ENCODE assay signal across 25 mouse cellular contexts in the genomic region with DNA sequence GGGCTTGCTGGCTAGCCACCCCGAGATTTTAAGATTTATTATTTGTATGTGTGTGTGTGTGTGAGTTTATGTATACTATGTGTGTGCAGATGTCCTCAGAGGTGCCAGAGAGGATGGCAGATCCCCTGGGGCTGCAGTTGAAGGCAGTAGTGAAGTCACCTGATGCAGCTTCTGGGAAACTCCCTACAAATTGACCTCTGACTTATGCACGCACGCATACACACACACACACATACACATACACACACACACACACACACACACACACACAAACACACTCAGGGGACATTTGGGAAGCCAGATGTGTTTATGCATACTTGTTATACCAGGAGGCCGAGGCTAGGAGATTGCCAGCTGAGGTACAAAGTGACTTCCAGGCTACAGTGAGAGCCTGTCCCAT.
DNase-seq lines count a peak whose midpoint lies in the region; ATAC-seq and TF ChIP-seq lines count a peak whose summit lies in the region.
"Had no signal": no experiment of that assay in that cellular context is flagged by ENCODE, and none has a peak within 500 bp of the region (broad histone marks: within the 10 kb centered on the region; RNA-seq: fewer than 3 reads in every experiment).

No protein-coding gene starts in this region.

- TF ChIP-seq POLR2A in CH12.LX (IDR thresholded peaks at IDR 0.05; ENCODE audit: low read depth, low read length) (no peak), ES-Bruce4 (IDR thresholded peaks at IDR 0.05; ENCODE audit: insufficient read depth, low read length) (no peak)

- H3K9me3 ChIP-seq in CH12.LX (replicated peaks; ENCODE audit: low read length): peaks cover 10% of the 10 kb centered on the region
- no peaks in the 10 kb centered on the region for H3K9me3 ChIP-seq in ES-Bruce4 (replicated peaks; ENCODE audit: control insufficient read depth, insufficient read depth, low read length, poor library complexity, severe bottlenecking)
- H3K9me3 ChIP-seq in neural tube, embryonic 15.5 days (replicated peaks): no peaks in the 10 kb centered on the region
- H3K9me3 ChIP-seq: embryonic facial prominence, embryonic 15.5 days; forebrain, embryonic 10.5 days; forebrain, embryonic 12.5 days had no signal

- ATAC-seq in neural tube, embryonic 15.5 days (ENCODE audit: low FRiP score): no peak
- no peak for ATAC-seq in inflammation-experienced regulatory T-cells, adult 6 months
- ATAC-seq: CD4-positive, CD25-positive, alpha-beta regulatory T cell, adult 4 months; forebrain, embryonic 14.5 days; forebrain, embryonic 16.5 days had no signal

- DNase-seq in layer of hippocampus, adult 2 months (ENCODE audit: low spot score in 2 of 2): no peak
- no peak for DNase-seq in layer of hippocampus, postnatal 14 days (ENCODE audit: low spot score in 2 of 2)
- peak; percentile 11 to 26 for DNase-seq in B cell, adult 2 months
- peak; percentile 60 for DNase-seq in CH12.LX (ENCODE audit: extremely low read depth)
- no peak for DNase-seq in urinary bladder, postnatal 36 days (ENCODE audit: low spot score in 2 of 2)
- DNase-seq: adrenal gland, adult 2 months; adrenal gland, postnatal 10 days; adrenal gland, postnatal 25 days; cerebellum, adult 11 months; cerebellum, adult 18-20 months; cerebellum, adult 9-10 months; cerebellum, postnatal 14 days; cerebellum, postnatal 36 days; embryo, embryonic 11 days had no signal

- no peak overlapping the region for H3K4me3 ChIP-seq in layer of hippocampus, adult 2 months
- H3K4me3 ChIP-seq in CH12.LX (replicated peaks in 1 of 3; ENCODE audit: low read depth in 2 of 3, low read length in 2 of 3, poor library complexity in 1 of 3) (no peak overlapping the region), ES-Bruce4 (ENCODE audit: low read depth, low read length) (no peak overlapping the region)
- no peak overlapping the region for H3K4me3 ChIP-seq in neural tube, embryonic 15.5 days (replicated peaks)
- H3K4me3 ChIP-seq: embryonic facial prominence, embryonic 13.5 days; embryonic facial prominence, embryonic 15.5 days; erythroblast, embryonic 14.5 days; forebrain, embryonic 10.5 days; forebrain, embryonic 12.5 days had no signal

- no peak overlapping the region for H3K9ac ChIP-seq in CH12.LX (ENCODE audit: insufficient read depth, low read depth)
- no peak overlapping the region for H3K9ac ChIP-seq in ES-Bruce4 (ENCODE audit: low read depth, poor library complexity, severe bottlenecking)
- no peak overlapping the region for H3K9ac ChIP-seq in neural tube, embryonic 15.5 days (replicated peaks)
- H3K9ac ChIP-seq: embryonic facial prominence, embryonic 13.5 days; embryonic facial prominence, embryonic 15.5 days; forebrain, embryonic 12.5 days had no signal

- H3K4me2 ChIP-seq in CH12.LX (ENCODE audit: insufficient read depth, low read depth, poor library complexity, severe bottlenecking): no peak overlapping the region
- H3K4me2 ChIP-seq in neural tube, embryonic 15.5 days: no peak overlapping the region
- H3K4me2 ChIP-seq: embryonic facial prominence, embryonic 13.5 days; embryonic facial prominence, embryonic 15.5 days; forebrain, embryonic 12.5 days had no signal

- TF ChIP-seq RAD21 in CH12.LX (IDR thresholded peaks at IDR 0.05; ENCODE audit: low read depth, low read length): no peak

- TF ChIP-seq CTCF in layer of hippocampus, adult 2 months (conservative IDR thresholded peaks at IDR 0.05): no peak
- TF ChIP-seq CTCF in CH12.LX (conservative IDR thresholded peaks at IDR 0.05 in 1 of 2, IDR thresholded peaks at IDR 0.05 in 1 of 2; ENCODE audit: low read depth in 2 of 2, low read length in 2 of 2): no peak
- no peak for TF ChIP-seq CTCF in ES-Bruce4 (IDR thresholded peaks at IDR 0.05; ENCODE audit: low read depth, low read length)

- no peaks in the 10 kb centered on the region for H3K27me3 ChIP-seq in CH12.LX (replicated peaks)
- no peaks in the 10 kb centered on the region for H3K27me3 ChIP-seq in ES-Bruce4 (ENCODE audit: control insufficient read depth, insufficient read depth, low read length, poor library complexity, severe bottlenecking)
- no peaks in the 10 kb centered on the region for H3K27me3 ChIP-seq in neural tube, embryonic 15.5 days (replicated peaks)
- H3K27me3 ChIP-seq: embryonic facial prominence, embryonic 13.5 days; embryonic facial prominence, embryonic 15.5 days; forebrain, embryonic 12.5 days had no signal

- dilution Hi-C loops in CH12.LX (cut with MboI; ENCODE audit: extremely low pct_ligation_motif_present, extremely low pct_unique_long_range_greater_than_20kb, low sequenced_read_pairs): no loop called here

- peak overlapping the region; percentile 77 for H3K27ac ChIP-seq in layer of hippocampus, adult 2 months
- peak overlapping the region; percentile 72 for H3K27ac ChIP-seq in CH12.LX (ENCODE audit: insufficient read depth, low read depth)
- peak overlapping the region; percentile 20 for H3K27ac ChIP-seq in ES-Bruce4 (ENCODE audit: insufficient read depth, low read length)
- no peak overlapping the region for H3K27ac ChIP-seq in neural tube, embryonic 15.5 days (replicated peaks)
- H3K27ac ChIP-seq: embryonic facial prominence, embryonic 13.5 days; embryonic facial prominence, embryonic 15.5 days; forebrain, embryonic 10.5 days; forebrain, embryonic 12.5 days had no signal

- H3K36me3 ChIP-seq in CH12.LX (replicated peaks in 1 of 2; ENCODE audit: control insufficient read depth in 1 of 2, insufficient read depth in 1 of 2, low read length in 1 of 2): peaks cover 47 to 64% of the 10 kb centered on the region in 2 experiments
- peaks cover 24% of the 10 kb centered on the region for H3K36me3 ChIP-seq in ES-Bruce4 (ENCODE audit: control insufficient read depth, insufficient read depth, low read length, poor library complexity, severe bottlenecking)
- H3K36me3 ChIP-seq in neural tube, embryonic 15.5 days: peaks cover 50% of the 10 kb centered on the region

- TF ChIP-seq EP300 in CH12.LX (IDR thresholded peaks at IDR 0.05; ENCODE audit: low read length): peak; percentile 33; the same call in 1 of the 2 replicates
- TF ChIP-seq EP300 in ES-Bruce4 (IDR thresholded peaks at IDR 0.05; ENCODE audit: insufficient read depth, low read depth, low read length): no peak

- peaks cover 18 to 45% of the 10 kb centered on the region in 2 experiments for H3K4me1 ChIP-seq in CH12.LX (ENCODE audit: control insufficient read depth in 1 of 2, insufficient read depth in 2 of 2)
- H3K4me1 ChIP-seq in ES-Bruce4 (ENCODE audit: control insufficient read depth, insufficient read depth, low read length): peaks cover 5% of the 10 kb centered on the region
- H3K4me1 ChIP-seq in neural tube, embryonic 15.5 days: no peaks in the 10 kb centered on the region
- H3K4me1 ChIP-seq: embryonic facial prominence, embryonic 13.5 days; embryonic facial prominence, embryonic 15.5 days; forebrain, embryonic 12.5 days had no signal

- no peaks in the 10 kb centered on the region for H3K79me2 ChIP-seq in CH12.LX (replicated peaks; ENCODE audit: control insufficient read depth, extremely low read depth, insufficient read depth, poor library complexity, severe bottlenecking)

- WGBS in neural tube, embryonic 15.5 days: 89% methylated on average over 4 of the region's 4 CpGs

- in situ Hi-C loops in CH12.LX (cut with MboI; ENCODE audit: low pct_ligation_motif_present, low pct_unique_long_range_greater_than_20kb, low sequenced_read_pairs): loop anchor here (25.0 kb wide), 1 partner anchor 404 kb away; the partner anchor contains the start of gene Ass1

TF ChIP-seq in CH12.LX, 34 proteins besides CTCF, POLR2A, EP300 and RAD21:
- TF ChIP-seq MAX (IDR thresholded peaks at IDR 0.05; ENCODE audit: low read length) (no peak), ZKSCAN1 (IDR thresholded peaks at IDR 0.05; ENCODE audit: borderline replicate concordance, low read depth, low read length) (no peak), MYC (IDR thresholded peaks at IDR 0.05; ENCODE audit: low read depth, low read length) (no peak), ETS1 (conservative IDR thresholded peaks at IDR 0.05; ENCODE audit: low read depth, low read length) (peak; percentile 79), BHLHE40 (IDR thresholded peaks at IDR 0.05; ENCODE audit: low read depth, low read length) (peak; percentile 92), HCFC1 (IDR thresholded peaks at IDR 0.05; ENCODE audit: low read depth, low read length) (no peak), ZNF384 (IDR thresholded peaks at IDR 0.05; ENCODE audit: low read depth, low read length) (peak; percentile 15; the same call in 1 of the 2 replicates), MXI1 (IDR thresholded peaks at IDR 0.05; ENCODE audit: low read depth, low read length) (no peak), SMC3 (IDR thresholded peaks at IDR 0.05; ENCODE audit: low read depth, low read length) (no peak), USF1 (IDR thresholded peaks at IDR 0.05; ENCODE audit: low read depth, low read length) (peak; percentile 55), USF2 (conservative IDR thresholded peaks at IDR 0.05; ENCODE audit: low read depth, low read length) (0 out of 2 replicates have a peak, but pooled peaks have one; percentile 24), IRF4 (IDR thresholded peaks at IDR 0.05; ENCODE audit: low read depth, low read length) (peak; percentile 60; the same call in 1 of the 2 replicates), ZMIZ1 (IDR thresholded peaks at IDR 0.05; ENCODE audit: low read depth, low read length) (no peak), TCF12 (IDR thresholded peaks at IDR 0.05; ENCODE audit: low read depth, low read length) (peak; percentile 74), E2F4 (IDR thresholded peaks at IDR 0.05; ENCODE audit: insufficient replicate concordance, low read depth, low read length) (no peak), POLR2AphosphoS2 (IDR thresholded peaks at IDR 0.05; ENCODE audit: low read depth, low read length) (no peak), JUND (conservative IDR thresholded peaks at IDR 0.05; ENCODE audit: low read depth, low read length) (no peak), MEF2A (IDR thresholded peaks at IDR 0.05; ENCODE audit: borderline replicate concordance, low read depth, low read length) (peak; percentile 60; the same call in 1 of the 2 replicates), CHD2 (IDR thresholded peaks at IDR 0.05; ENCODE audit: low read length) (no peak)
TF ChIP-seq in CH12.LX: peak in this region for 8.

Comparison
In these comparisons a context has a peak if more than half of its experiments do, and no peak if none do; other contexts are left out.
1. DNase-seq: peak in B cell, adult 2 months (2 of 2) and CH12.LX (single experiment); none in layer of hippocampus, adult 2 months (0 of 2), layer of hippocampus, postnatal 14 days (0 of 2) and urinary bladder, postnatal 36 days (0 of 2).